Mouse (Mus musculus) layer of hippocampus, adult 11-12 months (tissue): ENCODE measurements around the gene Myzap.
"Not testable (repeated sequence)": the region's sequence is repeated elsewhere in the genome, so short reads cannot be mapped to it uniquely, and the experiment has no call there.

Experiments used
- DNase-seq: peaks from one replicate; pipeline ENCODE4 v3.0.0; 2022; ENCODE audit warnings: low spot score

The Myzap gene

GRCm38 (mm10) chr9:71543443-71544222 lies 48.5 kb downstream of the Myzap start:
- DNase-seq = peak; percentile 80

GRCm38 (mm10) chr9:71542292-71542691 lies 49.9 kb downstream of the Myzap start:
- no peak for DNase-seq

- no peak for DNase-seq
These were observed 51.4 kb downstream of the Myzap start for GRCm38 (mm10) chr9:71540739-71541138.

DNA sequence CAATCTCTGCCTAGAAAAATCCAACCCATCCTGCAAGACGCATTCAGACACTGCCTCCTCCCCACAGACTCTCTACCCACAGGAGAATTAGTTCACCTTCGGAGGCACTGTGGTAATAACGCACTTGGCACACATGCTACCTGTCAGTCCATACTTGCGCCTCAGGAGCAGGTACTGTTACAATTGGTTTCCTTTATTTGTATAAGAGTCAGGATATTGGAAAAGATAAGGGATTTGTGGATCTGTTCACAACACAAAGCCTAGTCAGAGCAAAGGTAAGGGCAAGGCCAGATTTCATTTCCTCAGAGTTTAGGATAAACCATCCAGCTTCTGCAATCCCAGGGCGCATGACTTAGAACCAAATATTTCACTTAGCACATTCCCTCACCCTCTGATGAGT lies 56.4 kb downstream of the Myzap start:
- DNase-seq = no peak

GRCm38 (mm10) chr9:71535036-71535435 lies 57.1 kb downstream of the Myzap start:
- peak; percentile 21 for DNase-seq

DNA sequence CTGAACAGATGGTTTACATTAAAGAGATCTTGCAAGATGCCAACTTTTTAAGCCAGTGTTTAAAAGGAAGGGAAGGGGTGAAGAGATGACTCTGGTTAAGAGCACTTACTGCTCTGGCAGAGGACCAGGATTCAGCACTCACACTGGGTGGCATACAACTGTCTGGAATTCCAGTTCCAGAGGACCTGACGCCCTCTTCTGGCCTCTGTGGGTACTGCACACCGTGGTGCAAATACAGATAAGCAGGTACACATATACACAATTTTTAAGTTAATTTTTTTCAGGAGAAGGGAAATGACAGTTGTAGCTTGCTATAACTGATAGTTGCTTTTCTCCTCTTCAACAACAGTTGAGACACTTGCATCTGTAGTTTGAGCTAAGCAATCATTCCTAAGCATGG lies 62.2 kb downstream of the Myzap start:
- no peak for DNase-seq

GRCm38 (mm10) chr9:71527438-71527837 lies 64.7 kb downstream of the Myzap start:
- no peak for DNase-seq

DNA sequence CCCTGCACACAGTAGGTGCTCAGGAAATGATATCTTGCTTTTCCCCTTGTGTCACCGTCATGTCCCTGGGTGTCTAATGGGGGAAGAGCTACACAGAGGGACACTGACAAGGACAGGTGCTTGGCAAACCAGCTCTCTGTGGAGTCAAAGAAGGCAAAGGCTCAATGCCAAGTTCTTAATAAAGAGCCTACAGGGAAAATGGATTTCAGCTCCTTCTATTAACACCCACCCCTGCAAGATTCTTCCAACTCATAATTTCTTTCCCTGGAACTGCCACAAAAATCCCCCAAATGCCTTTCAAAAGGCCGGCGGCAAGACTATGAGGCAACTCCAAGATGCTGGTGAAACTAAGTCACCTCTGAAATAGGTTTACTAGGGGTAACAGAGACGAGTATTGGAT lies 68.3 kb downstream of the Myzap start:
- DNase-seq = no peak

DNA sequence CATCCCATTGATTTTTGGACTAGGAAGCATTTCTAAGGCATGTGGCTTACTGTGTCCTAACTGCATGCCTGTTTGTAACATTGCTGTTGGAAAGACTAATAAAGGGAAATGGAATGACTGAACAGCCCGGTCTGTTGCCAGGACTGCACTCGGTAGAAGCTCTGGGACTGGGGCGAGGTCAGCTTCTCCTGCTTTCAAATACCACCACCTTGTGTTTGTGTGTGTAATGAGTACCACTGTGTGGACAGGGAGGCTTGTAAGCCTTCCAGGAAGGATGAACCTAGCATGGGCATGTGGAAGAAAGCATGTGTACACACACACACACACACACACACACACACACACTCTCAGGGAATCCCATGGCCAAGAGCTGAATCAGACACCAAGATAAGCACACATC lies 72.3 kb downstream of the Myzap start:
- DNase-seq = no peak

DNA sequence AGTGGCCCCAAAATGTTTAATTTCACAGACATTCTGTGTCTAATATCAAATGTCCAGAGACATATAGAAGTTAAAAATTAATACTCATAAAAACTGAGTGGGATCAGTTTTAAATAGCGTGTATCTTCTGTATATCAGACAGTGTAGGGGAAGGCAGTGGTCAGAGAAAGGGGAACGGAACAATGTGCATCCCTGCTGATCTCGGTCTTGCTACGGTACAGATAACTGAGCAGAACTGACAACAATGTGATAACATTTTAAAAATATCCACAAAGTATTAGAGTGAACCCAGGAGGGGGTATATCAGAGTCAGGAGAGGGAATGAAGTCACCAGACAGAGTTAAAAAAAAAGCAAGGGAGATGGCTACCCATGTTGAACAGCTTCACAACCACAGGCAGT lies 74.7 kb downstream of the Myzap start:
- no peak for DNase-seq

- DNase-seq = no peak
These were observed 76.3 kb downstream of the Myzap start for GRCm38 (mm10) chr9:71515862-71516261.

DNA sequence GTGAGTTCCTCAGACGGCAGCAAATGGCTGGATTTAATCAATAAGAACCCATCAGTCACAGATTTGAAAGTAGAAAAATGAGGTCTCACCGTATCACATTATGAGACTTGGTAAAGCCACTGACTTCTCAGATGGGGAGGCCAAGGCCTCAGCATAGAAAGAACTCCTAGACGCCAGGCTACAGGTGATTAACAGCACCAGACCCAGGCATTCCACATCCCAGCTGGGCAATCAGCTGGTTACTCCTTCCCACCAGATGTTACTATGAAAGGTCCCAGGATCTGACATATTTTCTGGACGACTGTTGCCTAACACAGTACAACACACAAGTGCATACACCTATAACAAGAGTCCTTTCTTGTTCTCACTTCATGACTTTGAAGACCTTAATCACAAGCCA lies 78.6 kb downstream of the Myzap start:
- DNase-seq = no peak

GRCm38 (mm10) chr9:71512899-71513298 lies 79.3 kb downstream of the Myzap start:
- DNase-seq = no peak

- DNase-seq = no peak
These were observed 93.6 kb downstream of the Myzap start for GRCm38 (mm10) chr9:71498391-71499182.

- DNase-seq = no peak
These were observed 95.5 kb downstream of the Myzap start for GRCm38 (mm10) chr9:71496637-71497036.

DNA sequence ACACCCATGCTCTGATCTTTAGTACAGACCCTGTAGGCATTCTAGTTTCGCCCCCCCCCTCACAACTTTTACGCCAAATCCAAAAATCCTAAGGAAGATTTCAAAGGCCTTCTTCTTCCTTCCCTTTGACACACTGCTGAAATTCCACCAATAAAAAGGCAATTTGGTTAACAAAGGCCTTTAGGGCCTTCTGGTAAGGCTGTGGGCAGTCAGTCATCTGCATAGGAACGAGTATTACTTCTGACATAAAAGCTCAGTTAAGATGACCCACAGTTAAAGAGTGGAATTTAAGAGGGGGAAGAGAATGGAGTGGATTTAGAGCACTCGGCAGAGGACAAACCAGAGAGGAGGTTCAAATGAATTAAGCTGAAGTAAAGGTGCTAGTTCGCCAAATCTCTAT lies 98.4 kb downstream of the Myzap start:
- no peak for DNase-seq

- DNase-seq = no peak
These were observed 99.7 kb downstream of the Myzap start for GRCm38 (mm10) chr9:71492296-71493025.

DNA sequence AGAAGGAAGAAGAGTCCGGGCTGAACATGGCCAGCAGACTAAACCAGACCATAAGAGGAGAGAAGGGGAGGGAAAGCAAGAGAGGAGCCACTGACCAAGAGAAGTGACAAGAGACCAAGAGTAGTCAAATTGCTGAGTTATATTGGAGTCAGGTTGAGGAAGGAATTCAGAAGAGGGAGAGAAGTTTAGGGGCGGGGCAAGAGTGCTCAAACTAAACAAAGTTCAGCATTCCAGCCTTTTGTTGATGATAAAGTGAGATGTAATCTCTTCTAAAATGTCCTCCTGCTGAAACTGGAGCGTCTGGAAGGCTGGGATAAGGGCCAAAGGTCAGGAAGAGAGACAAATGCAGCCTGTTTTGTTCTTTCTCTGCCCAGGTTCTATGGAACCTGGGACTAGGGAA lies 102.1 kb downstream of the Myzap start:
- no peak for DNase-seq

DNA sequence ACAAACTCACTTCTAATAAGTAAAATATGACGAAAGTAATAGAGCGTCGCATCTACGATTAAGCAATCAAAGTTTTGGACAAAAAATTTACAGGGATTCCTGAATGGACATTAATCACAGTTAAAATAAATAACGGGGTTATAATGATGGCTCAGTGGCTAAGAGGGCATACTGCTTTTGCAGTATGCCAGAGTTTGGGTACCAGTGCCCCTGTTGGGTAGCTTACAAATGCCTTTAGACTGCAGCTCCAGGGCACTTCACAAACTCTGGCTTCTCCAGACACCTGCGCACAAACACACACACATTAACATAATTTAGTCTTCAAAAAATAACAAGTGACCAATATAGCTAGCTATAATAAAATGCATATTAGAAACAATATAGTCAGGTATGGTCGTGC lies 106.0 kb downstream of the Myzap start:
- DNase-seq = no peak

DNA sequence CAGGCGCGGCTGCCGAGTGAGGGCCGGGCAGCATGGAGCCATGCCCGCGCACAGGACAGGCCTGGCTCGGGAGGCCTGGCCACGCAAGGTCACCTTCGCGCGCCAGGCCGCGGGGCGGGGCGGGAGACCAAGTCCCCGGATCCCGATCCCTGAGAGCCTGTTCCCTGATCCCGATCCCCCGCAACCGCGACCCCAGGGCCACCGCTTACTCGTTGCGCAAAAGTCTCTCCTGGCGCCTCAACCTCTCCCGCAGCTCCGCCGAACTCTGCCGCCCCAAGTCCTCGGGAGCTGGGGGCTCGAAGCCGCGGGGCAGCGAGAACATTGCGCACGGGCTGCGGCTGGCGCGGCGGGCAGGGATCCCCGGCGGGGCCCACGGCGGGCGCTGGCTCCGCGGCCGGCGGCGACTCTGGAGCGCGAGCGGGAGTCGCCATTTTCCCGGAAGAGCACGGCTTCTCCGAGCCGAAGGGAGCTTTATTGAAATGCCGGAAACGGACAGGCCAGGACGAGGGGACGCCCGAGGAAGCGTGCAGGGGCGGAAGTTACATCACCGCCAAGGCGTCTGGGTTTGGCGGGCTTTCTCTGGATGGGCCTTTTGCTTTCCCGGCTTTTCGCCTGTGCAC lies 106.6 kb downstream of the Myzap start, which contains the start of gene Polr2m:
Gene Polr2m (minus strand): TSS at position 461 of the 620 bp plus-strand sequence.
- peak; percentile 92 for DNase-seq

DNA sequence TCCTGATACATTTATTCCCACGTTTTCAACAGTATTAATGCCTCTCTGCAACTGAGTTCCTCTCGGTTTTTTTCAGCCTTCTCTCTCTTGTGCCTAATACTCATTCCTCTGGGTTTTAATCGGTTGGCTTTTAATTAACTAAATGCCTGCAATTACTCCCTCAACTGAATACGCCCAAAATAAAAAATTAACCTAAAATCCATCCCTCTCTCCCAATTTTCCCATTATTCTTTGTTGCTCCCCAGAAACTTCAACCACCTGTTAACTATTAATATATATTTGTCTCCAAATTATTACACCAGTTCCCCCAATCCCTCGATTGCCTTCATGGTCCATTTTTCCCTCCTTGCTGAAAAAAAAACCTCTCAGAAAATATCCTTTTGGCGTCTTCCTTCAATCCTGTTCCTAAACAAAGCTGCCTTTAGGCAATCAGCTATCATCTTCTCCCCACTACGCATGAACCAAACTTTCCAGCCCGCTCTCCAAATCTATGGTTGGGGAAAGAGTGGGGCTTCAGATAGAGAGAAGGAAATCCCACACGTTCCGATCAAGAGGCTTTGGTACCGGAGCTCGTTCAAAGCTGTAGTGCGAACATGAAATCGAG lies 107.2 kb downstream of the Myzap start:
- DNase-seq = no peak

- DNase-seq = not testable (repeated sequence)
These were observed 108.3 kb downstream of the Myzap start for GRCm38 (mm10) chr9:71483872-71484271.
